Mouse (Mus musculus): ENCODE results near the gene Myh14.

DNA sequence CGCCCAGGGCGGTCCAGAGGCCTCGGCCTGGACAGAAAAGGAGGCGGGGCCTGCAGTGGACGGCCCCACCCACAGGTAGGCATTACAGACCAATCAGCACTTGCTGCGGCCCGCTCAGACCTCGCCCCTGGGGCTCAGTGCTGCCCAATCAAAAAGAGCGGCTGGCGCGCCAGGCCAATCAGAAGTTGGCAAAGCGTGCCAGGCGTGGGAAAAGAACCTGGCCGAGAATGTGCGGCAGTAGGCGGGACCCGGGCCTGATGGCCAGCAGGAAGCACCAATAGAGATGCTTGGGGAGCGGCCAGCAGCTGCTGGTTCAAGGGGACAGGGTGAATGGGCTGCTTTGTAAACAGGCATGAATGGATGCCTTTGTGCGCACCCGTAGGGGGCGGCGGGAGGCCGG lies at the start of gene Myh14:
- TF ChIP-seq HCFC1 (IDR thresholded peaks at IDR 0.05; ENCODE audit: low read depth, low read length) (no peak), POLR2A (IDR thresholded peaks at IDR 0.05; ENCODE audit: low read depth, low read length) (no peak)

Data from CH12.LX (cell line).